Mouse (Mus musculus) splenic B cell, adult 2 months (primary cell): ENCODE measurements around the gene Coro6.

Experiments
- DNase-seq: peaks from one replicate; pipeline ENCODE4 v3.0.0-alpha.2; 2011; ENCODE audit warnings: low read depth, low spot score
- H3K27me3 ChIP-seq: 2 replicates; pipeline ENCODE4 v1.6.1; 2012; ENCODE audit warnings: mild to moderate bottlenecking, low read length, moderate library complexity, mixed read lengths; ENCODE audit not compliant: control insufficient read depth, poor library complexity, insufficient read depth, severe bottlenecking
- H3K36me3 ChIP-seq: 2 replicates; pipeline ENCODE4 v1.6.1; 2012; ENCODE audit warnings: mild to moderate bottlenecking, low read length, moderate library complexity, mixed read lengths; ENCODE audit not compliant: control insufficient read depth, poor library complexity, insufficient read depth, severe bottlenecking

Coro6 gene

DNA sequence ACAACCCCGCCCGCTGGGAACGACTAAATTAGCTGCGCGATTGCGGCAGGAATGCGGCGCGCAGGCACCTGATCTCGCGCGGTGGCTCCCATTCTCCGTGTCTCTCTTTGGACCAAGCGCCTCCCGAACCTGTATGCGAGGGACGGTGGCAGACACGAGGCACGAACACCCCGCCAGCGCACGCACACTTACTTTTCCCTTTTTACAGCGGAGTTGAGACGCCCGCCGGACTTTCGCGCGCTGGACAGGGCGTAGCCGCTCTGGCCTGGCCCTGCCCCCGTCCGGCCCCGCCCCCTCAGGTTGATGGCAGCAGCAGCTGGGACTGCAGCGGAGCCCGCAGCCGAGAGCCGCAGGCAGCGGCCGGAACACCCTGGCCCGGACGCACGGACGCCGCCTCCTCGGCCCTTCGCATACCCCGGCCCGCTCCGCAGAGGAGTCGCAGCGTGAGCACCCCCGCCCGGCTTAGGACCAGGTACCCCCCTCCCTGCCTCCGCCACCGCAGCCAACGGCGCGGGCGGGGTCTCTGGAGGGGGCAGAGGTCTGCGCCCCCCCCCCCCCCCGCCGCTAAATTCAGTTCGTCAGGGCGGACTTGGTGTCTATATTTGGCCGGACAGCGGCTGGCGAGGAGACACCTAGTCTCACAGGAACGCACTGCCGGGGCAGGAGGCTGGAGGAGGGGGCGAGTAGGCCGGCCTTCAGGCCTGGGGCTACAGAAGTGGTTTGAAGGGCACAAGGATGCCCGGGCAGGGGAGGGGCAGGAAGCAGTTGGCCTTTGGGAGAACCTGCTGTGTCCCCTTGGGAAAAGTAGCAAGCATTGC, at the start of gene Coro6:
Gene Coro6, plus strand, starts transcription at position 129 of the 818 bp plus-strand sequence.
- H3K36me3 ChIP-seq, result no peaks in the 10 kb centered on the region
- peak; percentile 47 for DNase-seq
- no peaks in the 10 kb centered on the region for H3K27me3 ChIP-seq

DNA sequence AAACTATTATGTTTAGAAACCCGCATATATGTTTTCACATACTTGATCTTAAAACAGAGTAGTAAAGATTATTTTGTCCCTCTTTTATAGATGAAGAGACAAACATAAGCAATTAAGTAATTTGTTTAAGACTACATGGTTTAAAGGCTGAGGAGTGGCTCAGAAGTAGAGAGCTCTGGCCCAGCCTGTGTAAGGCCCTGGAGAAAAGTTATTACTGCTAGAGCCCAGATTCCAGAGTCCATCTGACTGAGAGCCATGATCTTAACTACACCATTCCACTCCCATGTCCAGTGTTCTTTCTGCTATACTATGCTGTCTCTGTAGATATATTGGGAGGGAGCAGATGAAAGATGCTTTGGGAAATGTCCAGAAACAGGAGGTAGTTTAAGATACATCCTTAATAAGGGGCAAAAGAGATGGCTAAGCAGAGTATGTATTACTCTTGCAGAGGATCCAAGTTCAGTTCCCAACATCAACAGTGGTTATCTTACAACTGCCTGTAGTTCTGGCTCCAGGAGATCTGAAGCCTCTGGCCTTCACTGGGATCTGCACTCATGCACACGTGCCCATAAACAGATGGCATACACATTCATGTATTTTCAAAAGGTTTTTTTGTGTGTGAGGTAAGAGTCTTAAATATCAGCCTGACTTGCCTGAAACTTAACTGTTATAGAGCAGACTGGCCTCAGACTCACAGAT, 47.9 kb upstream of the Coro6 start:
- Histone ChIP-seq H3K27me3 (no peaks in the 10 kb centered on the region), H3K36me3 (peaks cover 6% of the 10 kb centered on the region; the same call in 1 of the 2 replicates)

DNA sequence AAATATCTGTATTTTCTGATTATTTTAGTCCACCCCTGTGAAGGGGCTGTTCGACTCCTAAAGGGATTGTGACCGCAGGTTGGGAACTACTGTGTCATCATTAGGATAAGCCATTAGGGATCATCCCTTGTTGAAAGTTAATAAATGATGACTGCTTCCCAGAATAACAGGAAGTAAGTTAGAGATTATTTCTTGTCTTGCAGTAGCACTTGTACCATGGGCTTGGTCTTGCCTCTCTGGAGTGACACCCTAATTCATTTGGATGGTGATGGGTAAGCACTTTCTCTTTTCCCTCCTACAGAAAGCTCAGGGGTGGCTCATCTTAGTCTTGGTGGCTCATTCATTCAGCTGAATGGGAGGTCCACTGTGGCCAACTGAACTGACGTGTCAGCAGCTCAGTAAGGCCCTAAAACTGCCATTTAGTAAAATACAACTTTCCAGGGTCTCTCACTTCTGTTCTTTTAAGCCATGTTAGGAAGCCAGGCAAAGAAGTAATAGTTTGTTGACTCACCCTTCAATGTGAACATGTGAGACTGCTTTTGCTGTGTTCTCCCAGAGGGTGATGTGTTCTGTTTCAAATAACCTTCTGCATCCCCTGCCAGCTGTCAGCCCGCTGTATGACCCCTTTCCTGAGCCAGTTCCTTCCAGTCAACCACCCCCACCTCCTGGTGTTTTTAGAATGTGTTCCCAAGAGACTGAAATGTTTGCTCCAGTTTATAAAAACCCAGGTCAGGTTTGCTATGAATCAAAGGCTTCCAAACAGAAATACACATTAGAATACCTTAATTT, 45.8 kb upstream of the Coro6 start:
- DNase-seq, result no peak
- peaks cover 6% of the 10 kb centered on the region for H3K36me3 ChIP-seq
- no peaks in the 10 kb centered on the region for H3K27me3 ChIP-seq

More for the DNA sequence above, 47.9 kb upstream of the Coro6 start:
- no peak for DNase-seq

DNA sequence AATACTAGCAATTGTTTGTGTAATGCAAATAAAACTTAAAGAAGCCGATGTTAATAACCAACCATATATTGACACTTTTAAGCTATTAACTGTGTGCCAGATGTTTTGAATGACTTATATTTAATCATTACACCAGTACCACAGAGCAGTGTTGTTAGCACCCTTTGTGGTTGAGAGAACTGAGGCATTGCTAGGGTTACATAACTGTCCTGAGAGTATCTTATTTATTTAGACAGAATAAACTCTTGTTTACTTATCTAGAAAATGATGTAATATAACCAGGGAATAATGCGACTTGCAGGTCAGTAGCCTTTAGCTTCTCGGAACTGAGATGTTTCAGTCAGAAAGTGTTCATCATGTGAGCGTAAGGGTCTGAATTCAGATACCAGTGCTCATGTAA, 44.2 kb upstream of the Coro6 start:
- Histone ChIP-seq H3K36me3 (peaks cover 10% of the 10 kb centered on the region), H3K27me3 (no peaks in the 10 kb centered on the region)
- no peak for DNase-seq

DNA sequence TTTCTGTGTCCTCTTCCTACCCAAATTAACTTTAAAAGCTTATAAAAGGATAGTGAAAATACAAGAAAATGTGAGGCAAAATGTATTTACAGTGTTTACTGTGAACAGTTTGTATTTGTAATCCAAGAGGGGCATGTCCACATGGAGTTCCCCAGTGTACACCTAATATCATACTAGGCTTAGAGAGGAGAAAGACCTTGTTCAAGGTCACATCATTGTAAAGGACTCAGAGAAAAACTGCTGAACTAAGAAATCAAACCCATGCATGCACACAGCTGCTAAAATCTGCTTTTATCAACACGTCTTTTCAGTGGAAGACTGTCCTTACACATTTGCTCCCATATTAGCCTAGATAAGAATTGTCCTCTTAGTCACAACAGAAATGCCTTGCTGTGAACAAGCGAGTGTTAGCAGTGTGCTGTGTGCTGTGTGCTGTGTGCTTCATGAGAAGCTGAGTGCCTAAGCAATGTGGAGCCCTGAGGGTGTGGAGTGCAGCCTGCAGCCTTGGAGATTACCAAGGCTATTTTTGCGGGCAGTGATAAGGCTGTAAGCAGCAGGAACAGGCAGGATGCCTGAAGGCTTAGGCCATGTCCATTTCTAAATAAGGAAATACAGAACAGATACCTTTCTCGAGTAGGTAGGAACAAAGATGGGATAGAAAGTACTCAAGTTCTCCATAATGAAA, 38.9 kb upstream of the Coro6 start:
- Histone ChIP-seq H3K27me3 (no peaks in the 10 kb centered on the region), H3K36me3 (peaks cover 13% of the 10 kb centered on the region; the same call in 1 of the 2 replicates)
- DNase-seq, result no peak

DNA sequence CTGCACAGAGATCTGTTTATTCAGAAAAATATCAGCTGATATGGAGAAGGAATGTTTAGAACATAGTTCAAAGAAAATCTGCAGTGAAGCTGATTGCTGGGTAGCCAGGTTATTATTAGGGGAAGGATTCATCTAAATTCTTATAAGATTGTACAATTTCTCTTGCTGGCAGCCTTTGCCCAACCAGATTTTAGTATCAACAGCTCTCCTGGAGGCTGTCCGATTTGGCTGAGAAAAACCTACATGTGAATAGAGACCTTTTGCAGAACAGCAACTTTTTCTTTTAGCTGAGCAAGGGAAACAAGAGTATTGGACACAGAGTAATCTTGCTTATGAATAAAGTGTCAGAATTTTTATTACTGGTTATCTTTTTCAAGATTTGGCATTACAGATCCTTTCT, 33.8 kb upstream of the Coro6 start:
- H3K27me3 ChIP-seq, result no peaks in the 10 kb centered on the region
- no peak for DNase-seq

DNA sequence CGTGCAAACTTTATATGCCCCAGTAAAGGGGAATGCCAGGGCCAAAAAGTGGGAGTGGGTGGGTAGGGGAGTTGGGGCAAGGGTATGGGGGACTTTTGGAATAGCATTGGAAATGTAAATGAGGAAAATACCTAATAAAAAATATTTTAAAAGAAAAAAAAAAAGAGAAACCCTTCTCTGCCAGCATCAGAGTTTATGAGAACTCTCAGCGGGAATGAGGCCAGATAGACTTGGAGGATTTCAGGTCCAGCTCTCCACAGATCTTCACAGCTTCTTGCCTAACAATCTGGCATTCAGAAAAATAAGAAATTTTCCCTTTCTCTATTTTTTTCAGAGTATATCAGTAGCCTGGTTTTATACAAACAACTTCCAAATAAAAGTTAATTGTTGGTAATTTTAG, 25.2 kb upstream of the Coro6 start:
- Histone ChIP-seq H3K27me3 (no peaks in the 10 kb centered on the region), H3K36me3 (peaks cover 17% of the 10 kb centered on the region)
- DNase-seq, result no peak

More for the DNA sequence above, 33.8 kb upstream of the Coro6 start:
- H3K36me3 ChIP-seq, result peaks cover 8% of the 10 kb centered on the region; the same call in 1 of the 2 replicates

DNA sequence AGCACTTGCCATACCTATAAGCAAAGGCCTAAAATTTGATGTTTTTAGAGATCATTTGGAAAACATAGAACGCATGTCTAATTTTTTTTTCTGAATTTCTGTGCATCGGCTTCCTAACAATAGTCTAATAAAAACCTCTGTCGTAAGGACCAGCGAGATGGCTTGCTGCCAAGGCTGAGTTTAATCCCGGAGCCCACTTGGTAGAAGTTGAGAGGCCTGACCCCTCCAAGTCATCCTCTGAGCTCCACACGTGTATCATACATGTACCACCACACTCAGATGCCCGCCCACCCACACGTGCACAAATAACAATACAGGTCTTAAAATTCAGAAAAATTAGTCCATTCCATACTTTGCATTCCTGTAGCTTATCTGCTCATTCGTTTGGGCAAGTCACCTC, 22.1 kb upstream of the Coro6 start:
- Histone ChIP-seq H3K27me3 (no peaks in the 10 kb centered on the region), H3K36me3 (peaks cover 17% of the 10 kb centered on the region)
- DNase-seq, result no peak

DNA sequence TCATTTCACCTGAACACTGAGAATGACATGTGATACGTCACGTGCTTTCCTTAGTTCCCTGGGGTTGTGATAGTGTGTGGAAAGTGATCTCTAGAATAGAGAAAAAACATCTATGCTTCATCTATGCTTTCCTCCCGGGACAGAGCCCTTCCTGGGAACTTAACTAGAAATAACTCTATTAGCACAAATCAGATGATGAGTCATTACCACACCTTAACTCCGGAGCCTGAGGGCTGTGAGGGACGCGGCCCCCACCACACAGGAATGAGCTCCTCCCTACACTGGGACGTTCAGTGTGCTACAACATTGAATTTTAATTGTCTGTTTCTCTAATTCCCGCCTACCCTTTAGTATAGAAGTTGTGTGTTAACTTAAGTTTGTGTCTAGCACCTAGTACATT, 21.2 kb upstream of the Coro6 start:
- DNase-seq, result no peak
- Histone ChIP-seq H3K27me3 (no peaks in the 10 kb centered on the region), H3K36me3 (peaks cover 18% of the 10 kb centered on the region)

DNA sequence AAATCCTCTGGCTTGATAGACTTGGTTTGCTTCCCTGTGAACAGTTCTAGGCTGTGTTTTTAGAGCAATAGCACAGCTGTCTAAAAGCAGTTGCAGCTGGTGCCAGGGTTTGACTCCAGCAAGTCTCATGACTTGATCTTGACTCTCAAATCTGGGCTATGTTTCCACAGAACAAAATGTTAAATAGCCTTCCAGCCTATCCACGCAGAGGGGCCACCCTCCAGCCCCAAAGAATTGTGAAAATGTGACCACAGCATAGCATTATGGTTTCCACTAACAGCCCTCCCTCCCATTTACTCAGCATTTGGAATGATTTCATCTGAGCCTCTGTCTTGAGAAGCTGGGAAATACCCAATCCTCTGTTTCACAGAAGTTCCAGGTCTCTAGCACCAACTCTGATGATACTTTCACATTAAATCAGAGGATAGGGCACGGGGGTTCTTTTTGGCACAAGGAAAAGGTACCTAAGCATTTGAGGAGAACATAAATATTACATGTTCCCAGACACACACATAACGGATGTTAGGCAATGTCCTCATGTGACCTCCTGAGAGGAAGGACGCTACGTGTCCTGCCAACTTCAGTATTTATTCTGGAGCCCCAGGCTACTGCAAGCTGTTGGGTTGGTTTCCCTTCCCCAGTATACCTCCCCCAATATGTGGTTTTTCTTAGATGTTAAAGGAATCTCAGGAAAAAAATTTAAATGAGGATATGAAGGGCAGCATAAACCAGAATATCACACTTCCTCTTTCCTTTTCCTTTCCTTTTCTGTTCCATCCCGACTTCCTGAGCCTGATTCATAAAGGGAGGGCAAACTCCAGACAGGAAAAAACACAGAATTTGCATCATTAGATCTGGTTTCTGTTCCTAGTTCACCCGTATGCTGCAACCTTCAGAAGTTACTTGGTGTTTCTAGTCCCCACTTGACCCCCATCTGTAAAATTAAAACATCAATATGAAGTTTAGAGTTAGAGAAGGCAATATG, 19.7 kb upstream of the Coro6 start:
- peak; percentile 31 for DNase-seq
- Histone ChIP-seq H3K27me3 (no peaks in the 10 kb centered on the region), H3K36me3 (peaks cover 18% of the 10 kb centered on the region)

DNA sequence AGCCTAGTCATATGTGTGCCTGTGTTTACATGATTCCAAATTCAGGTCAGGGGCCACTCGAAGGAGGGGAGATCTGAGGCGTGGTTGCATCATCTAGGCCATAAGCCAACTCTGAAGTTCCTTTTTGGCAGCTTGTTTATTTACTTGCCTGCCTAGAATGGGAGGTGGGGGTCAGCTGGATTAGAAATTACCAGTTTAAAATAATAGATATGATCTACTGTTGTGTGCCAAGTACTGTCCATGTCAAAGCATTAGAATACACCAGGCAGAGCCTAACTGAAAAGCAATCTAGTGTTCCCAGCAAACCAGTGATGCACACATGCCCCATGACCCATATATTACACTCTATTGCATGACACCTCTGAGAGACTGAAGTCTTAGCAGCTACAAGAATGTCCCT, 17.3 kb upstream of the Coro6 start:
- Histone ChIP-seq H3K36me3 (peaks cover 21% of the 10 kb centered on the region), H3K27me3 (no peaks in the 10 kb centered on the region)
- no peak for DNase-seq

DNA sequence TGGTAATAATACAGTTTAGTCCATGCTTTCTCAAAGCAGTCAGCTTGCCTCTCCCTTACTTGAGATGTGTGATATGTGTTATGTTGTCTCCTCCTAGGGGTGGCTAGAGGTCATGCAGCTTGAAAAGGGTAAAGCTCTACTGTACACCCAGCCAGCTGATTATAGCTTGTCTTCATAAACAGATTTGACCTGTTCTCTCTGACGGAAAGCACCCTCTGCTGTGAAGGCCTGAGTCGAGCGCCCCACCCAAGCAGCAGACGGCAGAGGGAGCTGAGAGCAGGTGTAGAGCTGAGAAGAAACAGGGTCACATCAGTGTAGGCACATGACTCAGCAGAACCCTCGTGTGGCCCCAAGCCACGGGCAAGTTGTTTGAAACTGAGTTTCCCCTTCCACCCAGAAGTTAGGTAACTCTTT, 15.6 kb upstream of the Coro6 start:
- no peaks in the 10 kb centered on the region for H3K27me3 ChIP-seq
- peak; percentile 77 for DNase-seq
- H3K36me3 ChIP-seq, result peaks cover 18% of the 10 kb centered on the region

DNA sequence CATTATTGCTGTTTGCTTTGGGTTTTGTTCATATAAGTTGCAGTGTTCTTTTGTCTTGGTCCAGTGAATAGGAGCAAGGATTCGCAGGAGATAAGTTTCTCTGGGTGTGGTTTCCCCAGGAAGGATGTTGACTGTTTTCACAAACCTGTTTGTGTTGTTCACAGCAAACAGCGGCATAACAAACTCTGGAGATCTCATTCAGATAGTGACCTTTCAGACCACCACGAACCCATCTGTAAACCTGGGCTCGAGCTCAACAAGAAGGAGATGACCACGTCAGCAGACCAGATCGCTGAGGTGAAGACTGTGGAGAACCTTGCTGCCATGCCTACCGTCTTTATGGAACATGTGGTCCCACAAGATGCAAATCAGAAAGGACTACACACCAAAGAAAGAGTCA, 13.0 kb upstream of the Coro6 start:
- H3K27me3 ChIP-seq, result no peaks in the 10 kb centered on the region
- DNase-seq, result no peak
- peaks cover 22% of the 10 kb centered on the region for H3K36me3 ChIP-seq
